Comparison of ENCODE assay signal across 9 mouse cellular contexts in the genomic region with DNA sequence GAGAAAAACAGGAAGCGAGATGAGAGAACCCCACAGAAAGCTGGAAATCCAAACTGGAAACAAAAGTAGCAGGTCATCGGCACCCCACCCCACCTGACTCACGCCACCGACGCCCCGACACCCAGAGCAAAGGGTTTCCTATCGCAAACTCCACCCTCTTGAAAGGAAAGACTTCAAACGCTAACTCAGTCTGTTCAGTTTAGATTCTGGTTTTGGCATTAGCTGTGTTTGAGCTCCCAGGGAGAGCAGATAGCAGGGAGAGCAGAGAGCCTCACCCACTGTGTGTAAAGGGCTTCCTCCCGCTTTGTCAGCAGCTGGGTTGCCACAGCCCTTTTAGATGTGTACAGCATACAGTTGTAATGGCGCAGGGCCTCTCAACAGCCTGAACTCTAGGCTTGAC. TPM values are rescaled to one million over a fixed set of nuclear protein-coding genes. Genes with fewer than 3 reads are reported as not detected.
DNase-seq lines count a peak whose midpoint lies in the region; ATAC-seq and TF ChIP-seq lines count a peak whose summit lies in the region.
"Had no signal": no experiment of that assay in that cellular context is flagged by ENCODE, and none has a peak within 500 bp of the region (broad histone marks: within the 10 kb centered on the region; RNA-seq: fewer than 3 reads in every experiment).

No protein-coding gene starts in this region.

- H3K9me3 ChIP-seq in midbrain, embryonic 10.5 days (replicated peaks), result no peaks in the 10 kb centered on the region
- H3K9me3 ChIP-seq in midbrain, embryonic 15.5 days, result no peaks in the 10 kb centered on the region

- TF ChIP-seq POLR2A in liver, adult 2 months (IDR thresholded peaks at IDR 0.05; ENCODE audit: extremely low read depth, insufficient read depth, low read length), result no peak

- peaks cover 29% of the 10 kb centered on the region for H3K4me1 ChIP-seq in midbrain, embryonic 10.5 days
- H3K4me1 ChIP-seq in midbrain, embryonic 15.5 days, result peaks cover 24% of the 10 kb centered on the region
- H3K4me1 ChIP-seq in liver, adult 2 months (ENCODE audit: control insufficient read depth, insufficient read depth, low read length), result peaks cover 15% of the 10 kb centered on the region

- H3K4me3 ChIP-seq in midbrain, embryonic 10.5 days, result no peak overlapping the region
- no peak overlapping the region for H3K4me3 ChIP-seq in midbrain, embryonic 15.5 days
- no peak overlapping the region for H3K4me3 ChIP-seq in liver, adult 2 months (ENCODE audit: insufficient read depth, low read depth, low read length)

- 78% methylated on average over 10 of the region's 10 CpGs for WGBS in midbrain, embryonic 10.5 days
- 58% methylated on average over 10 of the region's 10 CpGs for WGBS in midbrain, embryonic 15.5 days
- WGBS in liver, adult 2 months, result 23% methylated on average over 10 of the region's 10 CpGs

- peak; percentile 9 for DNase-seq in CD4-positive, CD25-positive, alpha-beta regulatory T cell, adult 2 months (ENCODE audit: low read depth, low spot score)
- DNase-seq in midbrain, embryonic 10.5 days (ENCODE audit: low spot score), result peak; percentile 11
- peak; percentile 39 for DNase-seq in liver, adult 2 months (ENCODE audit: extremely low read depth, low read depth, low spot score)
- peak; percentile 33 to 52 for DNase-seq in thymus, postnatal 36 days
- DNase-seq in cerebellum, postnatal 10 days, result no peak
- no peak for DNase-seq in ovary, postnatal 36 days (ENCODE audit: low spot score)

- TF ChIP-seq CTCF in liver, adult 2 months (IDR thresholded peaks at IDR 0.05; ENCODE audit: low read depth, low read length), result no peak

- 0 out of 2 replicates have a peak overlapping the region, but pooled peaks have one; percentile 28 for H3K27ac ChIP-seq in midbrain, embryonic 10.5 days (replicated peaks)
- no peak overlapping the region for H3K27ac ChIP-seq in midbrain, embryonic 15.5 days
- H3K27ac ChIP-seq in liver, adult 2 months (replicated peaks; ENCODE audit: insufficient read depth, low read depth, low read length), result no peak overlapping the region

- H3K36me3 ChIP-seq in midbrain, embryonic 10.5 days, result peaks cover 2% of the 10 kb centered on the region; the same call in 1 of the 2 replicates
- no peaks in the 10 kb centered on the region for H3K36me3 ChIP-seq in midbrain, embryonic 15.5 days (replicated peaks)
- no peaks in the 10 kb centered on the region for H3K36me3 ChIP-seq in liver, adult 2 months (ENCODE audit: control insufficient read depth, insufficient read depth, low read length)

- no peaks in the 10 kb centered on the region for H3K27me3 ChIP-seq in midbrain, embryonic 10.5 days (ENCODE audit: low read depth, poor library complexity, severe bottlenecking)
- no peaks in the 10 kb centered on the region for H3K27me3 ChIP-seq in midbrain, embryonic 15.5 days (replicated peaks)
- H3K27me3 ChIP-seq in liver, adult 2 months (ENCODE audit: control insufficient read depth, insufficient read depth, low read length), result no peaks in the 10 kb centered on the region

- H3K4me2 ChIP-seq in midbrain, embryonic 15.5 days, result no peak overlapping the region

- H3K9ac ChIP-seq in midbrain, embryonic 15.5 days, result no peak overlapping the region
- H3K9ac ChIP-seq in liver, adult 2 months (ENCODE audit: low read depth, low read length), result peak overlapping the region; percentile 51; the same call in 1 of the 2 replicates

- no peaks in the 10 kb centered on the region for H3K79me2 ChIP-seq in liver, adult 2 months (ENCODE audit: control insufficient read depth, insufficient read depth, low read length)

- ATAC-seq in CD4-positive, CD25-positive, alpha-beta regulatory T cell, adult 4 months, result no peak
- ATAC-seq in midbrain, embryonic 15.5 days (replicated peaks), result no peak
- ATAC-seq: forebrain, embryonic 16.5 days had no signal

RNA-seq across cellular contexts. Expression of a gene that starts 6.0 kb away (rescaled TPM):
- polyA plus RNA-seq in CD4-positive, CD25-positive, alpha-beta regulatory T cell, adult 4 months (2017; shearing (Covaris generic)), result 1 to 10 TPM; 1.6 to 4.8 TPM
- polyA plus RNA-seq in midbrain, embryonic 10.5 days (2016; fragmentation: Nextera tagmentation; extraction: Ambion mirVana), result 3.5 and 4.3 TPM in 2 replicates
- 7.3 and 8.4 TPM in 2 replicates for polyA plus RNA-seq in midbrain, embryonic 15.5 days (2015; fragmentation: Nextera tagmentation; extraction: Ambion mirVana)
- total RNA-seq in liver, adult 2 months (2014; rRNA removed), result 17.4 and 17.7 TPM in 2 replicates
- polyA plus RNA-seq in liver, adult 2 months (2012; rRNA removed), result 4.3 and 8.6 TPM in 2 replicates

Comparison
In these comparisons a context has a peak if more than half of its experiments do, and no peak if none do; other contexts are left out.
1. DNase-seq: peak in CD4-positive, CD25-positive, alpha-beta regulatory T cell, adult 2 months (single experiment), midbrain, embryonic 10.5 days (single experiment), liver, adult 2 months (single experiment) and thymus, postnatal 36 days (2 of 2); none in cerebellum, postnatal 10 days (0 of 2) and ovary, postnatal 36 days (single experiment).